Mouse (Mus musculus): ENCODE results near the gene Jak1.

DNA sequence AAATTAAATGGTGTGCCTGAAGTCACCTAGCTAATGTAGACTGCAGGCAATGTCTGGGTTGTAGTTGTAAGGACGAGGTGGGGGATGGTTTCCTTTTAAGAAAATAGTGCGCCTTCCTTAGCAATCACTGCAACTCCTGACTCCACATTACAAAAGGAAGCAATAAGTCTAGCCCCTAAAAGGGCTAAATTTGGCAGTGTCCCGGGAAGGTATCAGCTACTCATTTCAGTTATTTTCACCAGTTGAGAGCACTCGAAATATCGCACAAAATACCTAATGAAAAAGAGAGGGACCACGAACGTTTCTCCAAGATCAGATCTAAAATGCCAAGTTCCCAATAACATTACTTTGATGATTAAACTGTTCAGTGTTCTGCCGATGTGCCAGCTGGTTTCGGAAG is 28.6 kb upstream of the Jak1 start:
- no peak for TF ChIP-seq POLR2A (IDR thresholded peaks at IDR 0.05; ENCODE audit: borderline replicate concordance, extremely low read depth, low read depth, low read length)
- no peak for TF ChIP-seq CTCF (IDR thresholded peaks at IDR 0.05; ENCODE audit: insufficient read depth, low read length)

All from lung, adult 2 months (tissue).